23 mouse cellular contexts compared by ENCODE assay signal in genomic region chr13:85274572-85274971, GRCm38 (mm10). TPM values are rescaled to one million over a fixed set of nuclear protein-coding genes. Genes with fewer than 3 reads are reported as not detected.
DNase-seq lines count a peak whose midpoint lies in the region; ATAC-seq and TF ChIP-seq lines count a peak whose summit lies in the region.
"Had no signal": no experiment of that assay in that cellular context is flagged by ENCODE, and none has a peak within 500 bp of the region (broad histone marks: within the 10 kb centered on the region; RNA-seq: fewer than 3 reads in every experiment).

No protein-coding gene starts in this region.

- no peak overlapping the region for H3K27ac ChIP-seq in forebrain, embryonic 15.5 days (replicated peaks)
- H3K27ac ChIP-seq in forebrain, embryonic 14.5 days (ENCODE audit: low read depth, low read length) = no peak overlapping the region
- no peak overlapping the region for H3K27ac ChIP-seq in liver, postnatal 0 days (ENCODE audit: low read depth)
- H3K27ac ChIP-seq in liver, embryonic 13.5 days = no peak overlapping the region
- H3K27ac ChIP-seq: forebrain, embryonic 12.5 days; heart, adult 2 months; heart, embryonic 15.5 days; kidney, embryonic 15.5 days; limb, embryonic 15.5 days; stomach, postnatal 0 days had no signal

- no peak for DNase-seq in forebrain, embryonic 14.5 days (ENCODE audit: low spot score)
- DNase-seq in liver = peak; percentile 29
- no peak for DNase-seq in liver, postnatal 0 days
- no peak for DNase-seq in liver, embryonic 13.5 days
- no peak for DNase-seq in left cerebral cortex, adult 8-10 months (ENCODE audit: low spot score in 2 of 2)
- DNase-seq in cerebellum, adult 18-20 months = no peak
- DNase-seq: adrenal gland, postnatal 25 days; cerebellum, adult 9-11 months; gastrocnemius, postnatal 14 days; heart, adult 2 months; heart, postnatal 4 days; kidney, adult 11 months; kidney, postnatal 4 days; lung, postnatal 4 days; right cerebral cortex, postnatal 14 days; thymus, adult 2 months had no signal

- H3K9ac ChIP-seq in forebrain, embryonic 15.5 days (replicated peaks) = no peak overlapping the region
- no peak overlapping the region for H3K9ac ChIP-seq in forebrain, embryonic 14.5 days (ENCODE audit: low read length)
- H3K9ac ChIP-seq in liver, postnatal 0 days (replicated peaks) = no peak overlapping the region
- H3K9ac ChIP-seq in liver, embryonic 13.5 days = no peak overlapping the region
- H3K9ac ChIP-seq: forebrain, embryonic 12.5 days; heart, embryonic 15.5 days; kidney, embryonic 15.5 days; limb, embryonic 15.5 days had no signal

- no peak for TF ChIP-seq CTCF in liver, postnatal 0 days (IDR thresholded peaks at IDR 0.05; ENCODE audit: low read depth)

- H3K27me3 ChIP-seq in forebrain, embryonic 15.5 days = no peaks in the 10 kb centered on the region
- H3K27me3 ChIP-seq in forebrain, embryonic 14.5 days (replicated peaks; ENCODE audit: control insufficient read depth, insufficient read depth, low read length) = no peaks in the 10 kb centered on the region
- no peaks in the 10 kb centered on the region for H3K27me3 ChIP-seq in liver, postnatal 0 days (ENCODE audit: insufficient read depth, low read length)
- no peaks in the 10 kb centered on the region for H3K27me3 ChIP-seq in liver, embryonic 13.5 days
- H3K27me3 ChIP-seq: forebrain, embryonic 12.5 days; heart, embryonic 15.5 days; kidney, embryonic 15.5 days; limb, embryonic 15.5 days had no signal

- no peaks in the 10 kb centered on the region for H3K36me3 ChIP-seq in forebrain, embryonic 15.5 days
- H3K36me3 ChIP-seq in forebrain, embryonic 14.5 days (ENCODE audit: control insufficient read depth, insufficient read depth, low read length) = no peaks in the 10 kb centered on the region
- H3K36me3 ChIP-seq in liver, postnatal 0 days (replicated peaks; ENCODE audit: insufficient read depth, low read length) = no peaks in the 10 kb centered on the region
- no peaks in the 10 kb centered on the region for H3K36me3 ChIP-seq in liver, embryonic 13.5 days
- H3K36me3 ChIP-seq: forebrain, embryonic 12.5 days; heart, embryonic 15.5 days; kidney, embryonic 15.5 days; limb, embryonic 15.5 days had no signal

- no peak for TF ChIP-seq EP300 in liver, postnatal 0 days (IDR thresholded peaks at IDR 0.05; ENCODE audit: low read depth)

- H3K4me2 ChIP-seq in forebrain, embryonic 15.5 days (replicated peaks) = no peak overlapping the region
- H3K4me2 ChIP-seq in forebrain, embryonic 14.5 days (ENCODE audit: low read length) = no peak overlapping the region
- H3K4me2 ChIP-seq in liver, postnatal 0 days (ENCODE audit: low read depth, low read length) = no peak overlapping the region
- no peak overlapping the region for H3K4me2 ChIP-seq in liver, embryonic 13.5 days
- H3K4me2 ChIP-seq: forebrain, embryonic 12.5 days; heart, embryonic 15.5 days; kidney, embryonic 15.5 days; limb, embryonic 15.5 days had no signal

- H3K4me3 ChIP-seq in forebrain, embryonic 15.5 days = no peak overlapping the region
- no peak overlapping the region for H3K4me3 ChIP-seq in forebrain, embryonic 14.5 days (ENCODE audit: low read depth, low read length)
- H3K4me3 ChIP-seq in liver, postnatal 0 days (ENCODE audit: low read depth, low read length) = no peak overlapping the region
- H3K4me3 ChIP-seq in liver, embryonic 13.5 days (replicated peaks) = no peak overlapping the region
- H3K4me3 ChIP-seq: forebrain, embryonic 12.5 days; heart, adult 2 months; heart, embryonic 15.5 days; kidney, embryonic 15.5 days; limb, embryonic 15.5 days had no signal

- WGBS in forebrain, embryonic 15.5 days = 100% methylated on average over 1 of the region's 1 CpGs
- WGBS in forebrain, embryonic 14.5 days = 100% methylated on average over 1 of the region's 1 CpGs
- 92% methylated on average over 1 of the region's 1 CpGs for whole genome bisulfite sequencing in liver, postnatal 0 days (ENCODE audit: insufficient replicate concordance)
- 68% methylated on average over 1 of the region's 1 CpGs for WGBS in liver, embryonic 13.5 days (ENCODE audit: insufficient replicate concordance)

- H3K9me3 ChIP-seq in forebrain, embryonic 15.5 days = no peaks in the 10 kb centered on the region
- no peaks in the 10 kb centered on the region for H3K9me3 ChIP-seq in forebrain, embryonic 14.5 days (replicated peaks; ENCODE audit: control insufficient read depth, low read length)
- H3K9me3 ChIP-seq in liver, postnatal 0 days (ENCODE audit: low read length) = no peaks in the 10 kb centered on the region
- no peaks in the 10 kb centered on the region for H3K9me3 ChIP-seq in liver, embryonic 13.5 days (replicated peaks)
- H3K9me3 ChIP-seq: forebrain, embryonic 12.5 days; heart, embryonic 15.5 days; kidney, embryonic 15.5 days; limb, embryonic 15.5 days had no signal

- peaks cover 8% of the 10 kb centered on the region; the same call in 1 of the 2 replicates for H3K4me1 ChIP-seq in forebrain, embryonic 15.5 days
- H3K4me1 ChIP-seq in forebrain, embryonic 14.5 days (ENCODE audit: control insufficient read depth, insufficient read depth, low read length) = no peaks in the 10 kb centered on the region
- 0 out of 2 replicates have a peak, but pooled peaks cover 2% of the 10 kb centered on the region for H3K4me1 ChIP-seq in liver, postnatal 0 days (ENCODE audit: insufficient read depth)
- H3K4me1 ChIP-seq in liver, embryonic 13.5 days (replicated peaks) = peaks cover 12% of the 10 kb centered on the region
- H3K4me1 ChIP-seq: forebrain, embryonic 12.5 days; kidney, embryonic 15.5 days; limb, embryonic 15.5 days had no signal

- peak; percentile 58; the same call in 1 of the 2 replicates for ATAC-seq in forebrain, embryonic 15.5 days (replicated peaks)
- ATAC-seq in forebrain, embryonic 14.5 days = no peak
- no peak for ATAC-seq in liver, postnatal 0 days
- peak; percentile 81 for ATAC-seq in liver, embryonic 13.5 days (ENCODE audit: low read depth)
- ATAC-seq: CD4-positive, CD25-positive, alpha-beta regulatory T cell, adult 4 months had no signal

RNA-seq across cellular contexts. Expression of gene Rasa1, which starts 14.4 kb away (rescaled TPM):
- 75.1 and 75.5 TPM in 2 replicates for polyA plus RNA-seq in forebrain, embryonic 15.5 days (2015; fragmentation: Nextera tagmentation; extraction: Ambion mirVana)
- polyA plus RNA-seq in forebrain, embryonic 14.5 days (2014; fragmentation: Nextera tagmentation; extraction: Ambion mirVana) = 77.2 and 77.4 TPM in 2 replicates
- 11.9 and 12.8 TPM in 2 replicates for polyA plus RNA-seq in liver, postnatal 0 days (2015; fragmentation: Nextera tagmentation; extraction: Ambion mirVana)
- 11.5 and 14.9 TPM in 2 replicates for polyA plus RNA-seq in liver, embryonic 13.5 days (2015; fragmentation: Nextera tagmentation; extraction: Ambion mirVana)
- total RNA-seq in left cerebral cortex, adult 8-10 months (2022) = 10 to 100 TPM; 46.0 to 63.9 (median 52.8) TPM

Comparison
In these comparisons a context has a peak if more than half of its experiments do, and no peak if none do; other contexts are left out.
1. ATAC-seq: peak in forebrain, embryonic 15.5 days (single experiment) and liver, embryonic 13.5 days (single experiment); none in forebrain, embryonic 14.5 days (single experiment) and liver, postnatal 0 days (single experiment).